Mouse (Mus musculus) erythroblast, embryonic 14.5 days (primary cell): ENCODE measurements around the gene Zmym5.

Experiments used
- GATA1 ChIP-seq: IDR thresholded peaks from 2 replicates; pipeline ENCODE4 v1.6.1; 2012; ENCODE audit warnings: low read length, inconsistent platforms, mixed read lengths
- TAL1 ChIP-seq: IDR thresholded peaks from 3 replicates; pipeline ENCODE4 v1.6.1; 2012; ENCODE audit warnings: low read length, inconsistent platforms, mixed read lengths

DNA sequence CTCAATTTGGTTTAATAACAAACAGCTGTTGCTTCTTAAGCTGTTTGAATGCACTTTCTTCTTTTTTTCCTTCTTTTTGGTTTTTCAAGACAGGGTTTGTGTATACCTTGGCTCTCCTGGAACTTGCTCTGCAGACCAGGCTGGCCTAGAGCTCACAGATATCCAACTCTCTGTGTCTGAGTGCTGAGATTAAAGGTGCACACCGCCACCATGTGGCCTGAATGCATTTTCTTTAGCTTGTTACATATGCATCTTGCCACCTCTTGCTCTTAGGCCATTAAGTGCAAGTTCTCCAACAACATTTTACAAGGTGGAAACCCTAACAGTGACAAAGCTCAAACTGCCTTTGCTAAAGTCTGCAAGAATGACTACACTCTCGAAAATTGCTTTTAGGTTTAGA is 18.3 kb downstream of the Zmym5 start:
- TF ChIP-seq GATA1 (no peak), TAL1 (no peak)
